Mouse (Mus musculus): ENCODE data around the gene Gm16223. TPM values are rescaled to one million over a fixed set of nuclear protein-coding genes. Genes with fewer than 3 reads are reported as not detected.

Gene Gm16223
- polyA plus RNA-seq, 1 experiment from 2014 or later, result not detected

- Histone ChIP-seq H3K4me1 (no peaks in the 10 kb centered on the region), H3K27ac (no peak overlapping the region), H3K9me3 (replicated peaks) (no peaks in the 10 kb centered on the region), H3K36me3 (no peaks in the 10 kb centered on the region), H3K27me3 (ENCODE audit: low read depth, poor library complexity, severe bottlenecking) (no peaks in the 10 kb centered on the region), H3K4me3 (no peak overlapping the region)
- WGBS, result 94% methylated on average over 3 of the region's 3 CpGs
- DNase-seq (ENCODE audit: low spot score), result no peak
Observed at GRCm38 (mm10) chr5:42250376-42250775, 182.6 kb downstream of the Gm16223 start.

Other genes with a start within 250 kb of the Gm16223 start
- gene Bod1l, start 223.6 kb upstream of the Gm16223 start, polyA plus RNA-seq (2016; fragmentation: Nextera tagmentation; extraction: Ambion mirVana), result 15.7 and 18.5 TPM in 2 replicates